Mouse (Mus musculus): ENCODE results near the gene Tex264. TPM values are rescaled to one million over a fixed set of nuclear protein-coding genes. Genes with fewer than 3 reads are reported as not detected.
A peak's percentile ranks its signal among the peaks of the same experiment; 100 is the strongest.

The Tex264 gene
- polyA plus RNA-seq (2015; fragmentation: Nextera tagmentation; extraction: Ambion mirVana) = 52.5 and 53.6 TPM in 2 replicates

GRCm38 (mm10) chr9:106685249-106686101, at the start of gene Tex264:
TSS of gene Tex264 (minus strand) at chr9:106685927.
- Histone ChIP-seq H3K27ac (ENCODE audit: low read length) (peak within 1 kb of the TSS; percentile 83), H3K4me2 (ENCODE audit: low read depth, low read length) (peak within 1 kb of the TSS; percentile 98), H3K36me3 (ENCODE audit: control insufficient read depth, insufficient read depth) (peaks cover 8% of the 10 kb centered on the region), H3K27me3 (ENCODE audit: control insufficient read depth, insufficient read depth, low read length) (no peaks in the 10 kb centered on the region), H3K4me1 (ENCODE audit: control insufficient read depth, insufficient read depth, low read length) (peaks cover 16% of the 10 kb centered on the region), H3K4me3 (ENCODE audit: low read length) (peak within 1 kb of the TSS; percentile 88), H3K9ac (ENCODE audit: low read length) (peak within 1 kb of the TSS; percentile 91), H3K9me3 (replicated peaks; ENCODE audit: control insufficient read depth, low read length) (no peaks in the 10 kb centered on the region)
- ATAC-seq (replicated peaks; ENCODE audit: extremely low read depth, insufficient read depth, low FRiP score) = peak; percentile 85
- WGBS = under 1% methylated on average over 83 of the region's 86 CpGs

- ATAC-seq (replicated peaks; ENCODE audit: extremely low read depth, insufficient read depth, low FRiP score) = no peak
- H3K9ac ChIP-seq (ENCODE audit: low read length) = no peak overlapping the region
- H3K4me3 ChIP-seq (ENCODE audit: low read length) = no peak overlapping the region
- no peak overlapping the region for H3K4me2 ChIP-seq (ENCODE audit: low read depth, low read length)
- WGBS = 73% methylated on average over 2 of the region's 2 CpGs
- H3K36me3 ChIP-seq (ENCODE audit: control insufficient read depth, insufficient read depth) = no peaks in the 10 kb centered on the region
- H3K27me3 ChIP-seq (ENCODE audit: control insufficient read depth, insufficient read depth, low read length) = no peaks in the 10 kb centered on the region
- H3K27ac ChIP-seq (ENCODE audit: low read length) = no peak overlapping the region
- peaks cover 2% of the 10 kb centered on the region; the same call in 1 of the 2 replicates for H3K4me1 ChIP-seq (ENCODE audit: control insufficient read depth, insufficient read depth, low read length)
- no peaks in the 10 kb centered on the region for H3K9me3 ChIP-seq (replicated peaks; ENCODE audit: control insufficient read depth, low read length)
Observed at GRCm38 (mm10) chr9:106733690-106734089, 48.0 kb upstream of the Tex264 start.

DNA sequence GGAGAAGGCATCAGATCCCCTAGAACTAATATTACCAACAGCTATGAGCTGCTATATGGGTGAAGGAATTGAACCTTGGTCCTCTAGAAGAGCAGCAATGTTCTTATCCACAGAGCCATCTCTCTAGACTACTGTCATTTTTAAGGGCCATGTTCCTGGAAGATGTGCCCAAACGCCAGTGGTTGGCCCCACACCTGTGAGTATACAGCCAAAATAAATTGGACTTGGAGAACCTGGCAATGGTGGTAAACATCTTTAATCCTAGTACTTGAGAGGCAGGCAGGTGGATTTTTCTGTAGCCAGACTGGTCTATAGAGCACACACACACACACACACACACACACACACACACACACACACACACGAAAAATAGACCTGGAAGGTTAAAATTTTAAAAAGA, 43.7 kb upstream of the Tex264 start:
- ATAC-seq (replicated peaks; ENCODE audit: extremely low read depth, insufficient read depth, low FRiP score) = no peak
- 88% methylated on average over 2 of the region's 2 CpGs for WGBS

DNA sequence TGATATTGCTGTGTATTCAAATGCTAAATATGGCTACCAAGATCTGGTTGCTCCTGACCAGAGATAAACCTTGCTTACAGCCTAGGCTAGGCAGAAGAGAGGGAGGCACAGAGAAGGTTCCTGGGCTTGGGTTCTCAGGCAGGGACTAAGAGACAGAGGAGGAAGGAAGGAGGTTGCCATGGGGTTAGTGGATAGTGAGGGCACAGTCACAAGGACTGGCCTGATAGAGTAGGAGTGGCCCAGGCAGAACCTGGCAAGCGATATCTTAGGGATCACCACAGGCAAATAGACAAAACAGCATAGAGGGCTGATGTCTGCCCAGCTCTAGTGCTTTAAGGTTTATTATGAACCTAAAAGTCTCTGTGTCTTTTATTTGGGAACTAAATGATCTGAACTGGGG, 41.2 kb upstream of the Tex264 start:
- WGBS = 75% methylated on average over 1 of the region's 1 CpGs
- Histone ChIP-seq H3K9me3 (replicated peaks; ENCODE audit: control insufficient read depth, low read length) (no peaks in the 10 kb centered on the region), H3K36me3 (ENCODE audit: control insufficient read depth, insufficient read depth) (no peaks in the 10 kb centered on the region), H3K4me2 (ENCODE audit: low read depth, low read length) (no peak overlapping the region), H3K4me1 (ENCODE audit: control insufficient read depth, insufficient read depth, low read length) (no peaks in the 10 kb centered on the region), H3K9ac (ENCODE audit: low read length) (no peak overlapping the region), H3K27me3 (ENCODE audit: control insufficient read depth, insufficient read depth, low read length) (no peaks in the 10 kb centered on the region), H3K4me3 (ENCODE audit: low read length) (no peak overlapping the region), H3K27ac (ENCODE audit: low read length) (no peak overlapping the region)
- ATAC-seq (replicated peaks; ENCODE audit: extremely low read depth, insufficient read depth, low FRiP score) = no peak

More for the DNA sequence above, 43.7 kb upstream of the Tex264 start:
- Histone ChIP-seq H3K9ac (ENCODE audit: low read length) (no peak overlapping the region), H3K27ac (ENCODE audit: low read length) (no peak overlapping the region), H3K4me3 (ENCODE audit: low read length) (no peak overlapping the region), H3K4me2 (ENCODE audit: low read depth, low read length) (no peak overlapping the region), H3K4me1 (ENCODE audit: control insufficient read depth, insufficient read depth, low read length) (no peaks in the 10 kb centered on the region), H3K36me3 (ENCODE audit: control insufficient read depth, insufficient read depth) (no peaks in the 10 kb centered on the region), H3K9me3 (replicated peaks; ENCODE audit: control insufficient read depth, low read length) (no peaks in the 10 kb centered on the region), H3K27me3 (ENCODE audit: control insufficient read depth, insufficient read depth, low read length) (no peaks in the 10 kb centered on the region)

- Histone ChIP-seq H3K27ac (ENCODE audit: low read length) (no peak overlapping the region), H3K4me3 (ENCODE audit: low read length) (no peak overlapping the region), H3K4me2 (ENCODE audit: low read depth, low read length) (no peak overlapping the region), H3K4me1 (ENCODE audit: control insufficient read depth, insufficient read depth, low read length) (no peaks in the 10 kb centered on the region), H3K9me3 (replicated peaks; ENCODE audit: control insufficient read depth, low read length) (no peaks in the 10 kb centered on the region), H3K27me3 (ENCODE audit: control insufficient read depth, insufficient read depth, low read length) (no peaks in the 10 kb centered on the region), H3K36me3 (ENCODE audit: control insufficient read depth, insufficient read depth) (no peaks in the 10 kb centered on the region), H3K9ac (ENCODE audit: low read length) (no peak overlapping the region)
- WGBS = 85% methylated on average over 2 of the region's 2 CpGs
- ATAC-seq (replicated peaks; ENCODE audit: extremely low read depth, insufficient read depth, low FRiP score) = no peak
Observed at GRCm38 (mm10) chr9:106725435-106725834, 39.7 kb upstream of the Tex264 start.

- 75% methylated on average over 1 of the region's 1 CpGs for WGBS
- Histone ChIP-seq H3K9ac (ENCODE audit: low read length) (no peak overlapping the region), H3K4me3 (ENCODE audit: low read length) (no peak overlapping the region), H3K4me1 (ENCODE audit: control insufficient read depth, insufficient read depth, low read length) (no peaks in the 10 kb centered on the region), H3K9me3 (replicated peaks; ENCODE audit: control insufficient read depth, low read length) (no peaks in the 10 kb centered on the region), H3K27me3 (ENCODE audit: control insufficient read depth, insufficient read depth, low read length) (no peaks in the 10 kb centered on the region), H3K36me3 (ENCODE audit: control insufficient read depth, insufficient read depth) (peaks cover 4% of the 10 kb centered on the region; the same call in 1 of the 2 replicates), H3K4me2 (ENCODE audit: low read depth, low read length) (no peak overlapping the region), H3K27ac (ENCODE audit: low read length) (no peak overlapping the region)
- no peak for ATAC-seq (replicated peaks; ENCODE audit: extremely low read depth, insufficient read depth, low FRiP score)
Observed at GRCm38 (mm10) chr9:106724864-106725263, 39.1 kb upstream of the Tex264 start.

DNA sequence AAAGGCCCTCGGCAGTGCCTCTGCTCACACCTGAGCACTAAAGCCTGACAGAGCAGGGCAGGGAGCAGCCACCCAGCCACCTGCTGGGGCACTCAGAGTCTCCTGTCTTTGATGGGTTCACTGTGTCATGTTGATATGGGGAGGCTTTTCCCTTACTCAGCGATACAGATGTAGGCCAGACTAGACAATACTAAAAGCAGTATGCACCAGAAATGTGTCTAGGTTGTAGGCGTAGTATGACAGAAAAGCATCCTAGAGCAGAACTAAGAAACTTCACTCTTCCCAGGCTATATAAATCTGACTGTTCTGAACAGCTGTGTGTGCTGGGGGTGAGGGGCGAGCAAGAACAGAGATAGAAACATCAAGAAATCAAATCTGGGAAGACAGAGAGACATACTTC, 31.0 kb upstream of the Tex264 start:
- H3K9ac ChIP-seq (ENCODE audit: low read length) = no peak overlapping the region
- whole genome bisulfite sequencing = 95% methylated on average over 4 of the region's 4 CpGs
- no peaks in the 10 kb centered on the region for H3K27me3 ChIP-seq (ENCODE audit: control insufficient read depth, insufficient read depth, low read length)
- H3K4me3 ChIP-seq (ENCODE audit: low read length) = no peak overlapping the region
- no peak overlapping the region for H3K4me2 ChIP-seq (ENCODE audit: low read depth, low read length)
- no peak for ATAC-seq (replicated peaks; ENCODE audit: extremely low read depth, insufficient read depth, low FRiP score)
- H3K9me3 ChIP-seq (replicated peaks; ENCODE audit: control insufficient read depth, low read length) = no peaks in the 10 kb centered on the region
- H3K4me1 ChIP-seq (ENCODE audit: control insufficient read depth, insufficient read depth, low read length) = no peaks in the 10 kb centered on the region
- H3K27ac ChIP-seq (ENCODE audit: low read length) = no peak overlapping the region
- peaks cover 33% of the 10 kb centered on the region for H3K36me3 ChIP-seq (ENCODE audit: control insufficient read depth, insufficient read depth)

DNA sequence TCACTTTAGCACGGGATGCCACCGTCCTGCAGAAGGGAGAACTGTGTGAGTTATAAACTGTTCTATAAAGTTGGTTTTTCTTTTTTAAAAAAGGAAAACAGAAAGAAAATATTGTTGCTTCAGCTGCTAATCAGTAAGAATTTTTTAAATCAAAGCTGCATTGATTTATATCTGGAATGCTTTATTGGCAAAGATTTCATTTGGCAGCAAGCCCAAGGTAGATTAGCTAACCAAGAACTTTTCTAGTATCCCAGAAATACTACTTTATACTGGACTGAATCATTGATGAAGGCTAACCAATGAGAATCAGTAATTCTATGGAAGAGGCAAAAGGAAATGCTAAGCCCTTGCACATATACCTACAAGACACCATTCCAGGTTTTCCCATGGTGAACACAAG, 30.5 kb upstream of the Tex264 start:
- H3K4me2 ChIP-seq (ENCODE audit: low read depth, low read length) = no peak overlapping the region
- peaks cover 35% of the 10 kb centered on the region for H3K36me3 ChIP-seq (ENCODE audit: control insufficient read depth, insufficient read depth)
- H3K27ac ChIP-seq (ENCODE audit: low read length) = no peak overlapping the region
- no peaks in the 10 kb centered on the region for H3K27me3 ChIP-seq (ENCODE audit: control insufficient read depth, insufficient read depth, low read length)
- no peak overlapping the region for H3K4me3 ChIP-seq (ENCODE audit: low read length)
- no peak overlapping the region for H3K9ac ChIP-seq (ENCODE audit: low read length)
- 97% methylated on average over 2 of the region's 2 CpGs for WGBS
- H3K4me1 ChIP-seq (ENCODE audit: control insufficient read depth, insufficient read depth, low read length) = no peaks in the 10 kb centered on the region
- no peaks in the 10 kb centered on the region for H3K9me3 ChIP-seq (replicated peaks; ENCODE audit: control insufficient read depth, low read length)
- no peak for ATAC-seq (replicated peaks; ENCODE audit: extremely low read depth, insufficient read depth, low FRiP score)

DNA sequence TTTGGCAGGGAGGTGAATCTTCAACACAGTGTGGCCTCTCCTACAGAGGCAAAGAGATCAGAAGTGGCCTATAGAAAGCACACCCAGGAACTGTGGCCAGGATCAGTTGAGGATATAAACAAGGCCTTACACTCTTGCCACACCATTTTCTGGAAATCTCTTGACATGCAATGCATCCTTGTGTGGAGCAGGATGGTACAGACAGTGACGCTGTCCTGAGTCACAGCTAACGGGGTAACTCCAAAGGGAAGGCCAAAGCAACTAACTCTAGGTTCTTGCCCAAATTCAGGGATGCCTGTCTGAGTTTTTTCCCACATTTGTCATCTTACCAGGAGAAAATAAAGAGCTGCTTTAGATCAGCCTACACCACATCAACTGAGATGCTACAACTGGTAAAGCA, 26.7 kb upstream of the Tex264 start:
- Histone ChIP-seq H3K9ac (ENCODE audit: low read length) (no peak overlapping the region), H3K4me3 (ENCODE audit: low read length) (no peak overlapping the region), H3K27ac (ENCODE audit: low read length) (no peak overlapping the region), H3K9me3 (replicated peaks; ENCODE audit: control insufficient read depth, low read length) (no peaks in the 10 kb centered on the region), H3K36me3 (ENCODE audit: control insufficient read depth, insufficient read depth) (peaks cover 36% of the 10 kb centered on the region), H3K4me2 (ENCODE audit: low read depth, low read length) (no peak overlapping the region), H3K4me1 (ENCODE audit: control insufficient read depth, insufficient read depth, low read length) (no peaks in the 10 kb centered on the region), H3K27me3 (ENCODE audit: control insufficient read depth, insufficient read depth, low read length) (no peaks in the 10 kb centered on the region)
- ATAC-seq (replicated peaks; ENCODE audit: extremely low read depth, insufficient read depth, low FRiP score) = no peak
- WGBS = 98% methylated on average over 2 of the region's 2 CpGs

Data from heart, embryonic 16.5 days (tissue).